Mouse (Mus musculus) lung, adult 2 months (tissue): Measurements from ENCODE around the gene Exd1.

Source experiments
- CTCF ChIP-seq: fragments of 200-500 bp; IDR thresholded peaks from 2 replicates; pipeline ENCODE4 v1.5.1; 2011; ENCODE audit warnings: mild to moderate bottlenecking, low read length, control low read depth; ENCODE audit not compliant: insufficient read depth
- POLR2A ChIP-seq: fragments of 200-500 bp; IDR thresholded peaks from 2 replicates; pipeline ENCODE4 v1.6.1; 2011; ENCODE audit warnings: low read depth, mild to moderate bottlenecking, control low read depth, low read length, borderline replicate concordance; ENCODE audit errors: extremely low read depth

DNA sequence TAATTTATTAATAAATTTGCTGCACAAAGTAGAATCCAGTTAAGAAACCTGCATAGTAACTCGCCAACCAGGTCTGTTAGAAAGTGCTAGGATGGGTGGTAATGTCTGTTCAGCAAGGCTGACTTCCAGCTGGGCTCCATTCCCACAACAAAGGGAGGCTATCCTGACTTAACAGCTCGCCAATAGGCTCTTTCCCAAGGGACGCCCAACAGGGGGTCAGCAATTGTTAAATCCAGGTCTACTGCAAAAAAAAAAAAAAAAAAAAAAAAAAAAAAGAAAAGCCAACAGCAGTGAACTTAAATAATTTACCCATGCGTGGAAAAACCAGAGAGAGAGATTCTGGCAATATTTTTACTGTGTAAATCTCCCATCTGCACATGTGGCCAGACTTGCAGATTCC lies 60.9 kb downstream of the Exd1 start:
- TF ChIP-seq CTCF, result no peak
- no peak for TF ChIP-seq POLR2A
